Mouse (Mus musculus): Measurements from ENCODE around the gene Prdx6. TPM values are rescaled to one million over a fixed set of nuclear protein-coding genes. Genes with fewer than 3 reads are reported as not detected.

The Prdx6 gene
- total RNA-seq, 2 experiments from 2014 or later = 321 to 326 TPM

DNA sequence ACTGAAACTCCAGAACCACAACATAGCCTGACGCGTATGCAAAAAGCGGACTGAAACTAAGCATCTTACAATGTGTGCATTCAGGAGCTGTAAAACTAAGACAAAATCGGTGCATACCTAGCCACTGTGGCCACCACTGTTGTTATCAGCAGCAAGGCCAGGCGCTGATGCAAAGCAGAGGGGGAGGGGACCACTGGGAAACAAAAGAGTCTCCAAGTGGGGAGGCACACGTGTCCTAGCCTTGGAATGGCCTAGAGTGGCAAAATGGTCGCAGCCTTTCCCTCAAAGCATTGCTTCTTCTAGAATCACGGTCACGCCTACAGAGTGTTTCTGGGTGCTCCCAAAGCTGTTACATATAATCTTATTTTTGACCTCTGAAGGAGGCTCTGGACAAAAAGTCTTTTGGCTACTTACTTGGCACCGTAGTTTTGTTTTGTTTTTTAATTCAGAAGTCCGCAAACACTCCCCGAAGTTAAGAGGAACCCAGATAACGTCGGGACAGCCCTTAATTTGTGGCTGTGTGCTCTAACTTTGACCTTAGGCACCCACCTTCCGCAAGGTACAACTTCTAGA lies 902 bp downstream of the Prdx6 start:
- H3K27ac ChIP-seq = peak overlapping the region; percentile 96

GRCm38 (mm10) chr1:161249442-161249841 lies 1.6 kb downstream of the Prdx6 start:
- intact Hi-C loops (cut with DNase I) = loop anchor here (2.0 kb wide), 1 partner anchor 25 kb away; no protein-coding TSS in a partner anchor
- TF ChIP-seq CTCF (IDR thresholded peaks at IDR 0.05) = no peak
- Histone ChIP-seq H3K4me3 (peak overlapping the region; percentile 95), H3K27ac (peak overlapping the region; percentile 96)
- no peak for DNase-seq (ENCODE audit: extremely low spot score in 1 of 2, low spot score in 2 of 2)

More for the DNA sequence above, 902 bp downstream of the Prdx6 start:
- no peak for TF ChIP-seq CTCF (IDR thresholded peaks at IDR 0.05)
- H3K4me3 ChIP-seq = peak overlapping the region; percentile 95
- intact Hi-C loops (cut with DNase I) = loop anchor here (5.0 kb wide), 1 partner anchor 118 kb away; the partner anchor contains the start of gene Klhl20
- DNase-seq (ENCODE audit: extremely low spot score in 1 of 2, low spot score in 2 of 2) = peak; percentile 25 to 31

DNA sequence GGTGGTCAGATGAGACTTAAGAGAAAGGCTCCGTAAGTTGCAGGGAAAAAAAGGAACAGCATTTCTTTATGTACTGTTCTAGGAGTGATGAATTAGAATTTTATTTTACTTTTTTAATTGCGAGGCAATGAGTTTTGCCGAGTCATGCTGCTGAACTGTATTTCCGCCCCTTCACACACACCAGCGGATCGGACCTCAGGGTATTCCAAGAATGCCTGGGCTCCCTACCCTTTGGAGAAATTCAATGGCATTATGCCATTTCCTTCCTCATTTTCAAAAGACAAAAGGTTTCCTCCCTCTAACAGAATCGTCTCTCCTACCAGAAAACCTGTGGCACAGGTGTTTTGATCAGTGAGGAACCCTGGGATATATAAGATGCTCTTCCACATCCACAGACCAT lies 2.3 kb downstream of the Prdx6 start:
- intact Hi-C loops (cut with DNase I) = loop anchor here (2.0 kb wide), 1 partner anchor 24 kb away; no protein-coding TSS in a partner anchor
- Histone ChIP-seq H3K4me3 (peak overlapping the region; percentile 95), H3K27ac (peak overlapping the region; percentile 8; the same call in 1 of the 2 replicates)
- no peak for TF ChIP-seq CTCF (IDR thresholded peaks at IDR 0.05)
- no peak for DNase-seq (ENCODE audit: extremely low spot score in 1 of 2, low spot score in 2 of 2)

GRCm38 (mm10) chr1:161247643-161248580 lies 3.1 kb downstream of the Prdx6 start:
- Histone ChIP-seq H3K4me3 (peak overlapping the region; percentile 95), H3K27ac (peak overlapping the region; percentile 16; the same call in 1 of the 2 replicates)
- DNase-seq (ENCODE audit: extremely low spot score in 1 of 2, low spot score in 2 of 2) = no peak
- intact Hi-C loops (cut with DNase I) = loop anchor here (2.0 kb wide), 1 partner anchor 23 kb away; no protein-coding TSS in a partner anchor
- TF ChIP-seq CTCF (IDR thresholded peaks at IDR 0.05) = no peak

GRCm38 (mm10) chr1:161247176-161247575 lies 3.8 kb downstream of the Prdx6 start:
- Histone ChIP-seq H3K27ac (peak overlapping the region; percentile 2; the same call in 1 of the 2 replicates), H3K4me3 (no peak overlapping the region; the same call in 1 of the 2 replicates)
- DNase-seq (ENCODE audit: extremely low spot score in 1 of 2, low spot score in 2 of 2) = peak in 1 of 2 experiments; percentile 20
- no peak for TF ChIP-seq CTCF (IDR thresholded peaks at IDR 0.05)
- intact Hi-C loops (cut with DNase I) = no loop called here

GRCm38 (mm10) chr1:161237750-161238149 lies 13.3 kb downstream of the Prdx6 start:
- no peak for TF ChIP-seq CTCF (IDR thresholded peaks at IDR 0.05)
- H3K27ac ChIP-seq = no peak overlapping the region

DNA sequence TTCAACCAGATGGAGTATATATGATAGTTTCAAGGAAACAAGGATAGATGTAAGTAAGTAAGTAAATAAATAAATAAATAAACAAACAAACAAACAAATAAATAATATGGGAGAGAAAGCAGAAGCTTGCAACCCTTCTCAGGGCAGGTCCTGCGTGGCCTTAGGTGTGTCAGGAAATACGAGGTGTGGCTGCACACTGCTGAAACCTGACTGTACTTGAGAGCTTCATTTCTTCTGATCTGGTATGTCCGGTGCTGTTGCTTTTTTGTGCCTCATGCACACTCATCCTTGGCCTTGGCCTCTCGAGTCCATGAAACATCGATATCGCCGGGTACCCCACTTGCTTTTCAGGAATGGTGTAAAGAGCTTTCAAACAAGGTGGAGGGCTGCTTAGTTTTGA lies 13.7 kb downstream of the Prdx6 start:
- intact Hi-C loops (cut with DNase I) = no loop called here
- Histone ChIP-seq H3K4me3 (no peak overlapping the region), H3K27ac (no peak overlapping the region)
- DNase-seq (ENCODE audit: extremely low spot score in 1 of 2, low spot score in 2 of 2) = no peak
- TF ChIP-seq CTCF (IDR thresholded peaks at IDR 0.05) = no peak

More at GRCm38 (mm10) chr1:161237750-161238149, 13.3 kb downstream of the Prdx6 start:
- intact Hi-C loops (cut with DNase I) = no loop called here
- H3K4me3 ChIP-seq = no peak overlapping the region
- no peak for DNase-seq (ENCODE audit: extremely low spot score in 1 of 2, low spot score in 2 of 2)

DNA sequence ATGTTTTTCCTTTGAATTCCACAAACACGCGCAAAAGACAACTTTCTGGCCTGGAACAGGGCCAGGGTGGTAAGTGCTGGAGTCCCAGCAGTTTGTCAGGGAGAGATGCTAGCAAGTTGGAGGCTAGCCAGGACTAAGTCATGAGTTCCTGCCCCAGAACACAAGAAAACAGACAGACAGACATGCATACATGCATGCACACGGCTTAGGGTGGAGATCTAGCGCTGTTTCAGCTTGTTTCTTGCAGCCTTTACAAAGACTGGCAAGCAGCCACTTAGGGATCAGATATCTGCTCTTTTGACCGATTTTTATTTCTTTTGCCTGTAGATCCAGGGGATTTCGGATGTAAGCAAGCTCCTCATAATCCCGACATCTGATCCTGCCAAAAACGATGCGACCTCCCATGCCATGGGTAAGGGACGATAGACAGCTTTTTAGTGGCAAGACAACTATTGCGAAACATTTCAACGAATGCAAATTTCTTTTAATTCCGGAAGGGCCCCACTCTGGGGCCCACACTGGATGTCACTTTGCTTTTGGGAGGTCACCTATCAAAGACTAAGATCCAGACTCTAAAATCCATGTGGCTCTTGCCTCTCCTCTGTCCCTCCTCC lies 17.7 kb downstream of the Prdx6 start:
- no peak overlapping the region for H3K4me3 ChIP-seq
- no peak for DNase-seq (ENCODE audit: extremely low spot score in 1 of 2, low spot score in 2 of 2)
- no peak for TF ChIP-seq CTCF (IDR thresholded peaks at IDR 0.05)
- intact Hi-C loops (cut with DNase I) = no loop called here
- H3K27ac ChIP-seq = no peak overlapping the region

DNA sequence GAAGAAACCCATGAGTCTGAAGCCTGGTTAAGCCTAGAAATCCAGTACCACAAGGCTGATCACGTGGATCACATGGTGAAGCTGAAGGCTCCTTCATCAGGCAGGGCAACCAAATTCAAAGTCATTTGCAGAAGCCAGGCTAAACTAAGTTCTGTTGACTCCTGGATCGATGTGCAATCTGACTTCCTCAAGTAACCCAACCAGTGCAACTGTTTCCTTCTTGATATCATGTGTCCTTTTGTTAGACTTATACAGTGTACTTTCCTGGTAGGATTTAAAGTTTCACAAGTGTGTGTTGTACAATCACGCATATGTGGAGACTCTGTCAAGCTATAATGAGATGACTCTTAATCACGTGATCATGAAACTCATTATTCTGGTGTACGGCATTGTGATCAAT lies 18.8 kb downstream of the Prdx6 start:
- intact Hi-C loops (cut with DNase I) = no loop called here
- Histone ChIP-seq H3K4me3 (no peak overlapping the region), H3K27ac (no peak overlapping the region)
- DNase-seq (ENCODE audit: extremely low spot score in 1 of 2, low spot score in 2 of 2) = no peak
- TF ChIP-seq CTCF (IDR thresholded peaks at IDR 0.05) = no peak

GRCm38 (mm10) chr1:161224837-161225236 lies 26.2 kb downstream of the Prdx6 start:
- no peak for TF ChIP-seq CTCF (IDR thresholded peaks at IDR 0.05)
- Histone ChIP-seq H3K4me3 (no peak overlapping the region), H3K27ac (no peak overlapping the region)
- intact Hi-C loops (cut with DNase I) = loop anchor here (2.0 kb wide), 1 partner anchor 24 kb away; no protein-coding TSS in a partner anchor
- peak in 1 of 2 experiments; percentile 31 for DNase-seq (ENCODE audit: extremely low spot score in 1 of 2, low spot score in 2 of 2)

DNA sequence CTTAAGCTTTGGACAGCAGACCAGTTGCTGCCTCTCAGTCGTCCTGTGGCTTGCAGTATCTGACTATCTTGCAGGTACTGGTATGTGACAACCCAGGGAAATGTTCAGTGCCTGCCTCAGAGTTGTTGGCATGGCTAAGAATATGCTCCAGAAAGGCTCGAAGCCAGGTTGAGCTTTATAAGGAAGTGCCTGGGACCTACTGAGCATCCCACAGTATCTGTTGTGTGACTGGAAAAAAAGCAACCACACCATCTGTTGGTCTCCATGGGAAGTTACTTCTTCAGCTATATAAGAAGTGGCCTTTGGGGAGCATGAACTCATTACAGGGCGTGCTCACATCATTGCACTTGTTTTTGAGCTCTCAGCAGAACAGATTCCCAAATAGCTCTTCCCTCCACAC lies 31.2 kb downstream of the Prdx6 start:
- no peak for DNase-seq (ENCODE audit: extremely low spot score in 1 of 2, low spot score in 2 of 2)
- Histone ChIP-seq H3K4me3 (no peak overlapping the region), H3K27ac (no peak overlapping the region)
- intact Hi-C loops (cut with DNase I) = no loop called here
- TF ChIP-seq CTCF (IDR thresholded peaks at IDR 0.05) = no peak; the same call in none of the 2 replicates
